Mouse (Mus musculus): ENCODE data around the gene Olfr62. TPM values are rescaled to one million over a fixed set of nuclear protein-coding genes. Genes with fewer than 3 reads are reported as not detected.

Olfr62 gene
- total and polyA plus RNA-seq, 3 experiments: 0.11 TPM; not detected in 2

DNA sequence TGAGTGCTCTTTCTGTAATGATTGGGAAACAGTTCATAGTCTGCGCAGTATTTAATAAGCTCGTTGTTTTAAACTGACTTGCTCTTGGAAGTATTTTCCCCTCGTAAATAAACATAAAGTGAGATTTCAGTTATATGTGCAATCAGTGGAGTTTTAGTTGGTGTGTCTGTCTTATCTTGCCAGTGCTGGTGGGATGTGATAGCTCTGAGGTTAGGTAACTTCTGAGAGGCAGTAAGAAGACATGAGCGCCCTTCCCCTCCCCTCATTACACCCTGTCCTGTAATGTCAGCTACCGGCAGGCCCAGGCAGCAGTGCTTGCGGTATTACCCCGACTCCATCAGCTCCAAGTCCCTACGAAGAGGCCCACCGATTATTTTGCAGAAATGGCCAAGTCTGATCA lies 37.0 kb upstream of the Olfr62 start:
- peaks cover 47% of the 10 kb centered on the region for H3K36me3 ChIP-seq (replicated peaks)
- peak; percentile 48 for DNase-seq (ENCODE audit: low spot score)
- H3K9me3 ChIP-seq (replicated peaks): 0 out of 2 replicates have a peak, but pooled peaks cover 2% of the 10 kb centered on the region
- peak; percentile 32 for TF ChIP-seq TAL1 (conservative IDR thresholded peaks at IDR 0.05; ENCODE audit: low read depth, low read length)
- no peak for TF ChIP-seq POLR2AphosphoS5 (IDR thresholded peaks at IDR 0.05; ENCODE audit: insufficient replicate concordance, low read depth, low read length)
- H3K27me3 ChIP-seq (ENCODE audit: insufficient read depth, low read length): peaks cover 4% of the 10 kb centered on the region
- H3K4me1 ChIP-seq (ENCODE audit: insufficient read depth, low read depth, low read length): peaks cover 30% of the 10 kb centered on the region
- ATAC-seq (ENCODE audit: extremely low read depth, insufficient number of reproducible peaks, low FRiP score, poor library complexity, severe bottlenecking): no peak
- peak overlapping the region; percentile 85 for H3K4me3 ChIP-seq (ENCODE audit: low read depth, low read length)

- Histone ChIP-seq H3K4me3 (ENCODE audit: low read depth, low read length) (no peak overlapping the region), H3K36me3 (replicated peaks) (peaks cover 54% of the 10 kb centered on the region), H3K9me3 (replicated peaks) (no peaks in the 10 kb centered on the region), H3K4me1 (ENCODE audit: insufficient read depth, low read depth, low read length) (no peaks in the 10 kb centered on the region; the same call in 1 of the 2 replicates), H3K27me3 (ENCODE audit: insufficient read depth, low read length) (no peaks in the 10 kb centered on the region)
- ATAC-seq (ENCODE audit: extremely low read depth, insufficient number of reproducible peaks, low FRiP score, poor library complexity, severe bottlenecking) (no peak), DNase-seq (ENCODE audit: low spot score) (no peak)
- TF ChIP-seq GATA1 (IDR thresholded peaks at IDR 0.05; ENCODE audit: borderline replicate concordance, low read length) (no peak), GATA2 (IDR thresholded peaks at IDR 0.05; ENCODE audit: borderline replicate concordance, low read depth, low read length) (no peak), TAL1 (conservative IDR thresholded peaks at IDR 0.05; ENCODE audit: low read depth, low read length) (no peak), CTCF (IDR thresholded peaks at IDR 0.05; ENCODE audit: low read depth, low read length) (no peak), POLR2AphosphoS5 (IDR thresholded peaks at IDR 0.05; ENCODE audit: insufficient replicate concordance, low read depth, low read length) (no peak)
Observed at GRCm38 (mm10) chr4:118630261-118630660, 28.5 kb upstream of the Olfr62 start.

GRCm38 (mm10) chr4:118642346-118643190 lies 16.2 kb upstream of the Olfr62 start:
- ATAC-seq (ENCODE audit: extremely low read depth, insufficient number of reproducible peaks, low FRiP score, poor library complexity, severe bottlenecking): no peak
- Histone ChIP-seq H3K4me3 (ENCODE audit: low read depth, low read length) (no peak overlapping the region), H3K27me3 (ENCODE audit: insufficient read depth, low read length) (peaks cover 8% of the 10 kb centered on the region), H3K4me1 (ENCODE audit: insufficient read depth, low read depth, low read length) (peaks cover 5% of the 10 kb centered on the region; the same call in 1 of the 2 replicates), H3K9me3 (replicated peaks) (no peaks in the 10 kb centered on the region), H3K36me3 (replicated peaks) (no peaks in the 10 kb centered on the region)
- TF ChIP-seq GATA1 (IDR thresholded peaks at IDR 0.05; ENCODE audit: borderline replicate concordance, low read length) (no peak), TAL1 (conservative IDR thresholded peaks at IDR 0.05; ENCODE audit: low read depth, low read length) (no peak), POLR2AphosphoS5 (IDR thresholded peaks at IDR 0.05; ENCODE audit: insufficient replicate concordance, low read depth, low read length) (no peak), CTCF (IDR thresholded peaks at IDR 0.05; ENCODE audit: low read depth, low read length) (no peak), GATA2 (IDR thresholded peaks at IDR 0.05; ENCODE audit: borderline replicate concordance, low read depth, low read length) (no peak)
- DNase-seq (ENCODE audit: low spot score): no peak

DNA sequence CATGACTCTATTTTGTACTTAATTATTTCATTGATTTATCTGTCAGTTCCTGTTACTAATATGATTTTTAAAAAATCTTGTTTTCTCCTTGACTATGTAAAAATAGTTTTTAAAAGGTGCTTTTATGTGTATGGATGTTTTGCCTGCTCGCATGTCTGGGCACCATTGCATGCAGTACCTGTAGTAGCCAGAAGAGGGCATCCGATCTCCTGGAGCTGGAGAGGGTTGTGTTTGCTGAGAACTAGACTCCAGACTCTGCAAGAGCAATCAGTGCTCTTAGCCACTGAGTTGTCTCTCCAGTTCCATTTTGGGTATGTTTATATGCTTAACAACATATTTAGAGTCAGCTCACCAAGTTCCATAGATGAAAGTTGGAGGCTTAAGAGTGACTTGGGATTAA lies 13.5 kb upstream of the Olfr62 start:
- Histone ChIP-seq H3K36me3 (replicated peaks) (no peaks in the 10 kb centered on the region), H3K4me3 (ENCODE audit: low read depth, low read length) (no peak overlapping the region), H3K27me3 (ENCODE audit: insufficient read depth, low read length) (peaks cover 8% of the 10 kb centered on the region), H3K9me3 (replicated peaks) (no peaks in the 10 kb centered on the region), H3K4me1 (ENCODE audit: insufficient read depth, low read depth, low read length) (no peaks in the 10 kb centered on the region)
- TF ChIP-seq CTCF (IDR thresholded peaks at IDR 0.05; ENCODE audit: low read depth, low read length): peak; percentile 23; the same call in 1 of the 2 replicates
- TF ChIP-seq GATA2 (IDR thresholded peaks at IDR 0.05; ENCODE audit: borderline replicate concordance, low read depth, low read length): no peak
- ATAC-seq (ENCODE audit: extremely low read depth, insufficient number of reproducible peaks, low FRiP score, poor library complexity, severe bottlenecking) (no peak), DNase-seq (ENCODE audit: low spot score) (no peak)

DNA sequence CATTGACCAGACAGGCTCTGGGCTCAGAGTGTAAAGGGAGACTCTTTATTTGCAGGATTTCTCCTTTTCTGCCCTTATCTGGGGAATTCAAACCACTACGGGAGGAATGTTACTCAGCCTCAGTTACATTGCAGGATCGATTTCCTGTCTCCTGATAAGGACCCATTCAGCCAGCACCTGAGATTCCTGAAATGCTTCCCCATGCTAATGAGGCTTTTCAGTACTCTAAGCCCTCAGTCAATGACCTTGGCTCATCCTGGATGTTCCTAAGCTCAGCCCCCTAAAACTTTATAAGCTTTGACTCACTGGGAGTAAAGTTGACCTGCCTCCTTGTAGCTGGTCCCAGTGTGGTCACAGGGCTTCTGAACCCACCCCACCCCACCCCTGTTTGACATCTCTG lies 28.3 kb downstream of the Olfr62 start:
- Histone ChIP-seq H3K9me3 (replicated peaks) (no peaks in the 10 kb centered on the region), H3K27me3 (ENCODE audit: insufficient read depth, low read length) (peaks cover 2% of the 10 kb centered on the region), H3K4me1 (ENCODE audit: insufficient read depth, low read depth, low read length) (no peaks in the 10 kb centered on the region), H3K4me3 (ENCODE audit: low read depth, low read length) (no peak overlapping the region), H3K36me3 (replicated peaks) (no peaks in the 10 kb centered on the region)
- ATAC-seq (ENCODE audit: extremely low read depth, insufficient number of reproducible peaks, low FRiP score, poor library complexity, severe bottlenecking) (no peak), DNase-seq (ENCODE audit: low spot score) (no peak)
- TF ChIP-seq CTCF (IDR thresholded peaks at IDR 0.05; ENCODE audit: low read depth, low read length): no peak
- no peak for TF ChIP-seq GATA1 (IDR thresholded peaks at IDR 0.05; ENCODE audit: borderline replicate concordance, low read length)
- no peak for TF ChIP-seq GATA2 (IDR thresholded peaks at IDR 0.05; ENCODE audit: borderline replicate concordance, low read depth, low read length)
- TF ChIP-seq POLR2AphosphoS5 (IDR thresholded peaks at IDR 0.05; ENCODE audit: insufficient replicate concordance, low read depth, low read length): no peak
- no peak for TF ChIP-seq TAL1 (conservative IDR thresholded peaks at IDR 0.05; ENCODE audit: low read depth, low read length)

DNA sequence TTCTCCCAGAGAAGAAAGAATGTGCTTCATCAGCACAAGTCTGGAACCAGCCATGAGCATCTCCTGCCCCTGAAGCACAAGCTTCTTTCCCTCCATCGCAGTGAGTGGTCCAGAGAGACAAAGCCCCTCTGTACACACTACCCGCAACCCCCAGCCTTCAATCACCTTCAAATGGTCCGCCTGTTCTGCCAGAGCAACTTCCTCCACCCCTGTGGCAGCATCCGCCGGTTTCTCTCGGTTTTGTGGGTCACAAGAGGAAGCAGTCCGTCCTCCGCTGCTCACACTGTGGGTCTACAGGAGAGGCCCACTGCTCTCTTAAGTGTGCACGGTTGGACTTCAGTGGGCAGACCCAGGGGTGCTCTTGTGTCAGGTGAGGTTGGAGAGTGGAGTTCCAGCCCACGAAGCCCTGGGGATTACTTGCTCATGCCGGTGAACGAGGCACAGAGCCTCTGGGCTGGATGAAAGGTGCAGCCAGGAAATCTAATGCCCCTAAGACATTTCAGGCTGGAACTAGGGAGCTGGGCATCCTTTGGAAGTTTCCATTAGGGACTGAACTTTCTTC lies 33.7 kb downstream of the Olfr62 start, which contains the start of gene Olfr1342:
Olfr1342 (minus strand) TSS at position 345 of the 562 bp plus-strand sequence.
- Histone ChIP-seq H3K36me3 (replicated peaks) (no peaks in the 10 kb centered on the region), H3K4me1 (ENCODE audit: insufficient read depth, low read depth, low read length) (no peaks in the 10 kb centered on the region), H3K27me3 (ENCODE audit: insufficient read depth, low read length) (peaks cover 18% of the 10 kb centered on the region), H3K4me3 (ENCODE audit: low read depth, low read length) (no peak within 1 kb of the TSS), H3K9me3 (replicated peaks) (no peaks in the 10 kb centered on the region)
- TF ChIP-seq POLR2AphosphoS5 (IDR thresholded peaks at IDR 0.05; ENCODE audit: insufficient replicate concordance, low read depth, low read length) (no peak), CTCF (IDR thresholded peaks at IDR 0.05; ENCODE audit: low read depth, low read length) (no peak), GATA1 (IDR thresholded peaks at IDR 0.05; ENCODE audit: borderline replicate concordance, low read length) (no peak), TAL1 (conservative IDR thresholded peaks at IDR 0.05; ENCODE audit: low read depth, low read length) (no peak), GATA2 (IDR thresholded peaks at IDR 0.05; ENCODE audit: borderline replicate concordance, low read depth, low read length) (no peak)
- no peak for DNase-seq (ENCODE audit: low spot score)
- ATAC-seq (ENCODE audit: extremely low read depth, insufficient number of reproducible peaks, low FRiP score, poor library complexity, severe bottlenecking): no peak; the same call in 1 of the 2 replicates
